Mouse (Mus musculus) heart, postnatal 10 days (tissue): Measurements from ENCODE around the gene Ino80. TPM values are rescaled to one million over a fixed set of nuclear protein-coding genes. Genes with fewer than 3 reads are reported as not detected.
A peak's percentile ranks its signal among the peaks of the same experiment; 100 is the strongest.

ENCODE experiments used
- DNase-seq, 2 experiments: peaks; one replicate each; pipeline ENCODE4 v3.0.0; 2021
- intact Hi-C: fragments of 180-260 bp; cut with DNase I; formaldehyde crosslinking; loops from one replicate; pipeline ENCODE4 v1.15.1; 2025
- total RNA-seq, 2 experiments: library from RNA; stranded (reverse); gene quantifications; 2 replicates each; pipeline ENCODE4 v1.2.3; 2021

Gene Ino80
- total RNA-seq, 2 experiments from 2014 or later, result 13.7 to 14.7 TPM

GRCm38 (mm10) chr2:119358249-119358648 is 119.2 kb downstream of the Ino80 start:
- intact Hi-C loops, result no loop called here
- no peak for DNase-seq

- no peak for DNase-seq
- intact Hi-C loops, result no loop called here
Observed at GRCm38 (mm10) chr2:119356805-119357204, 120.7 kb downstream of the Ino80 start.

GRCm38 (mm10) chr2:119356310-119356709 is 121.2 kb downstream of the Ino80 start:
- no peak for DNase-seq
- intact Hi-C loops, result no loop called here

- peak; percentile 83 to 89 for DNase-seq
- intact Hi-C loops, result no loop called here
Observed at GRCm38 (mm10) chr2:119355651-119356050, 121.8 kb downstream of the Ino80 start.

- peak; percentile 92 to 93 for DNase-seq
- intact Hi-C loops, result no loop called here
Observed at GRCm38 (mm10) chr2:119355089-119355488, 122.4 kb downstream of the Ino80 start.

GRCm38 (mm10) chr2:119353707-119354106 is 123.8 kb downstream of the Ino80 start:
- DNase-seq, result no peak
- intact Hi-C loops, result no loop called here

GRCm38 (mm10) chr2:119350555-119351486 is 126.7 kb downstream of the Ino80 start, which contains the start of gene Chac1:
Gene Chac1, plus strand, starts transcription at chr2:119351229.
- peak; percentile 86 to 88 for DNase-seq
- intact Hi-C loops, result no loop called here

GRCm38 (mm10) chr2:119344537-119345138 is 132.8 kb downstream of the Ino80 start:
- no peak for DNase-seq
- intact Hi-C loops, result loop anchor here (5.0 kb wide), 1 partner anchor 33 kb away; no protein-coding TSS in a partner anchor

- intact Hi-C loops, result loop anchor here (1.0 kb wide), 2 partner anchors 37 to 74 kb away; no protein-coding TSS in a partner anchor
- peak; percentile 94 to 96 for DNase-seq
Observed at GRCm38 (mm10) chr2:119337425-119338265, 139.8 kb downstream of the Ino80 start.

GRCm38 (mm10) chr2:119336470-119336869 is 141.0 kb downstream of the Ino80 start:
- intact Hi-C loops, result no loop called here
- DNase-seq, result peak in 1 of 2 experiments; percentile 49

GRCm38 (mm10) chr2:119336002-119336401 is 141.5 kb downstream of the Ino80 start:
- intact Hi-C loops, result no loop called here
- no peak for DNase-seq

GRCm38 (mm10) chr2:119335535-119335934 is 142.0 kb downstream of the Ino80 start:
- no peak for DNase-seq
- intact Hi-C loops, result no loop called here

- DNase-seq, result no peak
- intact Hi-C loops, result no loop called here
Observed at GRCm38 (mm10) chr2:119334964-119335525, 142.4 kb downstream of the Ino80 start.

- intact Hi-C loops, result no loop called here
Observed at GRCm38 (mm10) chr2:119334135-119334534, 143.4 kb downstream of the Ino80 start.

GRCm38 (mm10) chr2:119332177-119332661 is 145.3 kb downstream of the Ino80 start:
- intact Hi-C loops, result no loop called here
- no peak for DNase-seq

More at GRCm38 (mm10) chr2:119334135-119334534, 143.4 kb downstream of the Ino80 start:
- no peak for DNase-seq

GRCm38 (mm10) chr2:119330795-119331194 is 146.7 kb downstream of the Ino80 start:
- no peak for DNase-seq
- intact Hi-C loops, result no loop called here

- intact Hi-C loops, result no loop called here
- DNase-seq, result no peak
Observed at GRCm38 (mm10) chr2:119329123-119329817, 148.2 kb downstream of the Ino80 start.

GRCm38 (mm10) chr2:119328546-119328945 is 148.9 kb downstream of the Ino80 start:
- intact Hi-C loops, result no loop called here
- DNase-seq, result no peak

GRCm38 (mm10) chr2:119327942-119328526 is 149.5 kb downstream of the Ino80 start:
- intact Hi-C loops, result no loop called here
- no peak for DNase-seq
